Mouse (Mus musculus) adrenal gland, postnatal 4 days (tissue): ENCODE measurements around the gene Mcfd2. TPM values are rescaled to one million over a fixed set of nuclear protein-coding genes. Genes with fewer than 3 reads are reported as not detected.
"Not testable (repeated sequence)": the region's sequence is repeated elsewhere in the genome, so short reads cannot be mapped to it uniquely, and the experiment has no call there.

Experiments used
- DNase-seq, 2 experiments: peaks; one replicate each; pipeline ENCODE4 v3.0.0; 2021 to 2022; ENCODE audit warnings: low spot score in 2 of 2, mixed read lengths in 2 of 2
- long read RNA-seq, 2 experiments: library from polyadenylated mRNA; stranded (forward); transcript quantifications; one replicate each; pipeline ENCODE4 v2.0.0; 2021
- total RNA-seq, 2 experiments: library from RNA; stranded (reverse); gene quantifications; 2 replicates each; pipeline ENCODE4 v1.2.3; 2021

Mcfd2 gene
- total RNA-seq, result 100 to 1,000 TPM; 159 to 176 TPM
- long read RNA-seq, experiment 1, transcript Mcfd2-201 (4 exons, 2,038 nt), result major isoform, 89 of 153 reads
- long read RNA-seq, experiment 1, transcript Mcfd2-206 (5 exons, 603 nt), result minor isoform, 10 of 153 reads
- long read RNA-seq, experiment 1, partial matches to known transcripts, result 5 of 153 reads
- long read RNA-seq, experiment 1, other reads (novel, unspliced or antisense), result 45 of 153 reads
- long read RNA-seq, experiment 2, transcript Mcfd2-201 (4 exons, 2,038 nt), result major isoform, 141 of 226 reads
- long read RNA-seq, experiment 2, transcript Mcfd2-206 (5 exons, 603 nt), result minor isoform, 14 of 226 reads
- long read RNA-seq, experiment 2, transcript Mcfd2-204 (5 exons, 2,017 nt), result minor isoform, 6 of 226 reads
- long read RNA-seq, experiment 2, partial matches to known transcripts, result 10 of 226 reads
- long read RNA-seq, experiment 2, other reads (novel, unspliced or antisense), result 53 of 226 reads

DNA sequence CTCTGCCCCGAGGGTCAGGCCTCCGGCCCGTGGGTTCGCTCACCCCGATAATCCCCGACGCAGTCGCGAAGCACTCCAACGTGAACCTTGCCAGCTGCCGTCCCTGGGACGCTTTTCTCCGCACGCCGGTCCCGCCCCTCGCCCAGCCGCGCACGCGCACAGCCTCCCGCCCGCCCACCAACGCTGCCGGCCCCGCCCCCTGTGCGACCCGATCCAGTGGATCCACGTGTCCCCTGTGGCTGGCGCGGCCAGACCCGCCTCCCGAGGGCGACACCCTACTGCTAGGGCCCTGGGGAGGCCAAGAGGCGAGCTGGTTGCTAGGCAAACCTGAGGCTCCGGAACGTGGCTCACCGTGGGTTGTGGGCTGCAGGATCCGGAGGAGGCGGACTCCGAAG lies at the start of gene Mcfd2:
Gene Mcfd2 (minus strand): TSS at position 144 of the 395 bp plus-strand sequence.
- DNase-seq, result peak; percentile 93 to 96

DNA sequence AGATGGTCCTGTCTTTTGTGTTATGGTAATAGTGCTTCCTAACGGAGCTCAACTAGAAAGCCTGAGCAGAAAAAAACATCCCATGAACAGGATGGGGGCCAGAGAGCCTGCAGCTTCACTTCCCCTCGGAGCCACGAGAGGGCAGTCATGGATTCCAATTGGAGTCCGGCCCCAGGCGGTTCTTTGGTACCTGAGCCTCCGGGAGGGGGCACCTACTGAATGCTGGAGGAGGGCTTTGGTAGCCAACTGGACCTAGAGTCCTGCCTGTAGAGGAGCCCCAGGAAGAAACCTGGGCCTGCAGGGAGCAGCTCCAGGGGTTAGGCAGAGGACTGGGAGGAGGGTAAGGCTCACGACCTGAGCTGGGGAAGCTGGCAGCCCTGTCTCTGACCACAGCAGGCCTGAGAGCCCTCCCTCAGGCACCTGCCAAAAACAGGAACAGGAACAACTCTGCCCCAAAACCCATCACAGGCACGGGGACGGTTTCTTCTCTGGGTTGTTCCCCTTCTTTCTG lies 49.3 kb upstream of the Mcfd2 start:
- DNase-seq, result peak; percentile 84 to 94

GRCm38 (mm10) chr17:87314530-87314946 lies 48.8 kb upstream of the Mcfd2 start:
- no peak for DNase-seq

DNA sequence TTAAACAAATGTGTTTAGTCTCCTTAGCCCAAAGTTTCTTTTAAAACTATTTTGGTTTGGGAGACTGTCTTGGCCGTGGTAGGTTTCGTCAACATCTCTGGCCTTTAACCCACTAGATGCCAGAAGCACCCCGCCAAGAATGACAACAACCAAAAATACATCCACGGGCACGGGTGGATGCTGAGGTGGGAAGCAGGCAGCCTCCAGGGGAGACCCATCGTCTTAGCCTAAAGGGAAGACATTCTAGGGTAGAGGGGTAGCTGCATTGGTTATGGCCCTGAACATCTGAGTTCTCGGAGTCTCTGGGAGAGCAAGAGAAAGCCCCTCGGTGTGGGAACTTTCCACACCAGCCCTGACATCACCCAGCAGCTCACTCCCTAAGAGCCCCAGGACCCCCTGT lies 48.4 kb upstream of the Mcfd2 start:
- DNase-seq, result no peak

- DNase-seq, result no peak
Measured at GRCm38 (mm10) chr17:87312924-87313870, 47.5 kb upstream of the Mcfd2 start.

- DNase-seq, result no peak
Measured at GRCm38 (mm10) chr17:87312351-87312750, 46.6 kb upstream of the Mcfd2 start.

GRCm38 (mm10) chr17:87310497-87310896 lies 44.8 kb upstream of the Mcfd2 start:
- no peak for DNase-seq

GRCm38 (mm10) chr17:87309073-87309788 lies 43.5 kb upstream of the Mcfd2 start:
- no peak for DNase-seq

GRCm38 (mm10) chr17:87306746-87307145 lies 41.0 kb upstream of the Mcfd2 start:
- DNase-seq, result no peak

GRCm38 (mm10) chr17:87305065-87305464 lies 39.3 kb upstream of the Mcfd2 start:
- DNase-seq, result no peak

- DNase-seq, result no peak
Measured at GRCm38 (mm10) chr17:87304151-87304894, 38.6 kb upstream of the Mcfd2 start.

GRCm38 (mm10) chr17:87302014-87302794 lies 36.5 kb upstream of the Mcfd2 start:
- DNase-seq, result no peak

GRCm38 (mm10) chr17:87301607-87302006 lies 35.9 kb upstream of the Mcfd2 start:
- not testable (repeated sequence) for DNase-seq

DNA sequence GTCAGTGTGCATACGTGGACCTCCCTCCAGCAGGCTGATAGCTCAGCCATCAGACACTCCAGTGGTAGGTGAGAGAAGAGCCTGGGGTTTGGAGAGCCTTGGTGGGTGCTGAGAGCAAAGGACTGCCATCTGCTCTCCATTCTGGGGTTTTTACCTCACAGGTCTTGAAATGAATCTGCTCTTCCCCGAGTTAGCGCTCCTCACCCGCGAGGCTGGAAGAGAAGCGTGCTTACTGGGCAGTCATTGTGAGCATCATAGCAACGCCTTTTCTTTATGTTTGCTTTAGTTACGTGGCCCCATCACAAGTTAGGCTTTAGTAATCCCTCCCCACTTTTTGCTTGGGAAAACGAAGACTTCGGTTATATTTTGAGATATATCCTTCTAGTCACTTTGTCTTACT lies 34.6 kb upstream of the Mcfd2 start:
- no peak for DNase-seq

DNA sequence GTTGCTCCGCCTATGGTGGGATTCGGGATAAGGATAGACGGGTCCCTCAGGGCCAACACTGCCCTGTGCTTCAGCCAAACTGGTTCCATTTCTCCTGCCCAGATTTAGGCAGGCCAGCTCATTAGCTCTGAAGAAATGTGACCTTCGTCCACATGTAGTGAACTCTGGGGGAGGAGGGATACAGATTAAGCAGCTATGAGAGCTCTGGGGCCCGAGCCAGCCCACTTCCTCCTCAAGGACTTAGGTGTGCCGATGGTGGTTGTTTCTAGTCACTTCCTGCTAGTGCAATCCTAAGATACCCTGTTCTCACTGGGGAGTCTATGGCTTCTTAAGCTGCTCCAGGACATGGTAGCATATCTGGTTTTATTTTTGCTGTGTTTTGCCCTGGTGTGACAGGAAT lies 33.2 kb upstream of the Mcfd2 start:
- no peak for DNase-seq

DNA sequence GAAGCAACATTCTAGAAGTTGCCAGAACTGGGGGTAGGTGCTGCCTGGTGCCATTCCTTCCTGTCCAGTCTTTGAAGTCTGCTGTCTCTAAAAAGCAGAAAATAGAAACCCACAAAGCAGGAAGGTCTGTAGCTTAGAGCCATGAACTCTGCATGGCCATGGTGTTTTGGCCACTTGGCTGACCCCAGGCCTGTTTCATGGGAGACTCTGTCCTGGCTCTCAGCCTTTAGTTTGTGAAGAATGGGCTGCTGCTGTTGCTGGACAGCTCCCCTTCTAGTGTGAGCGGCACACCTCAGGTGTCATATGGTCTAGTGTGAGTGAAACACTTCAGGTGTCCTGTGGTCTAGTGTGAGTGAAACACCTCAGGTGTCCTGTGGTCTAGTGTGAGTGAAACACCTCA lies 31.0 kb upstream of the Mcfd2 start:
- DNase-seq, result not testable (repeated sequence)

GRCm38 (mm10) chr17:87295738-87296137 lies 30.0 kb upstream of the Mcfd2 start:
- no peak for DNase-seq

GRCm38 (mm10) chr17:87293125-87293524 lies 27.4 kb upstream of the Mcfd2 start:
- no peak for DNase-seq

- no peak for DNase-seq
Measured at GRCm38 (mm10) chr17:87291782-87292181, 26.0 kb upstream of the Mcfd2 start.
